Mouse (Mus musculus) liver, embryonic 16.5 days (tissue): ENCODE measurements at regions not wholly inside any gene's neighbourhood (a gene's known extent, or its start where the extent isn't known, plus 50 kb on each side); places are given as distances from the start of the nearest gene placed in this dataset.
A peak's percentile ranks its signal among the peaks of the same experiment; 100 is the strongest.

ENCODE experiments used
- ATAC-seq: fragments of 200-750 bp; cut with Nextera tagmentation; 2 replicates; pipeline ENCODE4 v1.8.0; 2017; ENCODE audit warnings: low read depth, mild to moderate bottlenecking, moderate number of reproducible peaks, moderate library complexity
- H3K27ac ChIP-seq: fragments of 300-500 bp; sonication (generic); 2 replicates; pipeline ENCODE4 v1.5.1; 2014; ENCODE audit warnings: mild to moderate bottlenecking, low read length
- H3K27me3 ChIP-seq: fragments of 300-500 bp; sonication (generic); 2 replicates; pipeline ENCODE4 v1.6.1; 2014; ENCODE audit warnings: low read depth, low read length, mixed read lengths; ENCODE audit not compliant: control insufficient read depth, insufficient read depth
- H3K36me3 ChIP-seq: fragments of 300-500 bp; sonication (generic); 2 replicates; pipeline ENCODE4 v1.6.1; 2014; ENCODE audit warnings: mild to moderate bottlenecking; ENCODE audit not compliant: control insufficient read depth, insufficient read depth
- H3K4me1 ChIP-seq: fragments of 300-500 bp; sonication (generic); 2 replicates; pipeline ENCODE4 v1.6.1; 2014; ENCODE audit warnings: low read depth, low read length, mixed read lengths; ENCODE audit not compliant: control insufficient read depth
- H3K4me2 ChIP-seq: fragments of 300-500 bp; sonication (generic); 2 replicates; pipeline ENCODE4 v1.6.1; 2014; ENCODE audit warnings: low read depth, low read length, mixed read lengths
- H3K4me3 ChIP-seq: fragments of 300-500 bp; sonication (generic); 2 replicates; pipeline ENCODE4 v1.5.1; 2014; ENCODE audit warnings: low read depth, mild to moderate bottlenecking, low read length
- H3K9ac ChIP-seq: fragments of 300-500 bp; sonication (generic); 2 replicates; pipeline ENCODE4 v1.6.1; 2014; ENCODE audit warnings: low read depth, low read length
- H3K9me3 ChIP-seq: fragments of 300-500 bp; sonication (generic); replicated peaks from 2 replicates; pipeline ENCODE4 v1.6.1; 2016; ENCODE audit warnings: low read length; ENCODE audit not compliant: control insufficient read depth
- WGBS: fragments of 180-500 bp; shearing (Covaris S2); extraction: QIAGEN DNeasy Blood & Tissue Kit; methylation state at CpG from one replicate; pipeline ENCODE4 v1.1.7; 2014; ENCODE audit not compliant: insufficient replicate concordance; 5-methylcytosine and 5-hydroxymethylcytosine counted together

GRCm38 (mm10) chr4:55475409-55475808 is 56.9 kb downstream of the Klf4 start:
- H3K27ac ChIP-seq = no peak overlapping the region
- H3K9me3 ChIP-seq = no peaks in the 10 kb centered on the region
- H3K36me3 ChIP-seq = no peaks in the 10 kb centered on the region
- H3K4me2 ChIP-seq = no peak overlapping the region
- no peak for ATAC-seq
- 56% methylated on average over 3 of the region's 3 CpGs for WGBS
- no peak overlapping the region for H3K4me3 ChIP-seq
- no peak overlapping the region for H3K9ac ChIP-seq
- no peaks in the 10 kb centered on the region for H3K4me1 ChIP-seq
- H3K27me3 ChIP-seq = no peaks in the 10 kb centered on the region

- WGBS = 72% methylated on average over 16 of the region's 16 CpGs
- H3K9me3 ChIP-seq = no peaks in the 10 kb centered on the region
- H3K27ac ChIP-seq = no peak overlapping the region
- no peak for ATAC-seq
- no peak overlapping the region for H3K9ac ChIP-seq
- H3K4me1 ChIP-seq = no peaks in the 10 kb centered on the region
- no peak overlapping the region for H3K4me3 ChIP-seq
- no peaks in the 10 kb centered on the region for H3K27me3 ChIP-seq
- H3K36me3 ChIP-seq = no peaks in the 10 kb centered on the region
- no peak overlapping the region for H3K4me2 ChIP-seq
These were observed 58.0 kb downstream of the Klf4 start for GRCm38 (mm10) chr4:55474044-55474788.

GRCm38 (mm10) chr4:55472649-55473048 is 59.6 kb downstream of the Klf4 start:
- Histone ChIP-seq H3K4me1 (no peaks in the 10 kb centered on the region), H3K27ac (no peak overlapping the region), H3K36me3 (no peaks in the 10 kb centered on the region), H3K27me3 (no peaks in the 10 kb centered on the region), H3K4me2 (no peak overlapping the region), H3K9me3 (no peaks in the 10 kb centered on the region), H3K4me3 (no peak overlapping the region), H3K9ac (no peak overlapping the region)
- WGBS = 25% methylated on average over 2 of the region's 2 CpGs
- ATAC-seq = peak; percentile 13; the same call in 1 of the 2 replicates

- no peak overlapping the region for H3K9ac ChIP-seq
- H3K4me3 ChIP-seq = no peak overlapping the region
- WGBS = 47% methylated on average over 13 of the region's 13 CpGs
- no peak overlapping the region for H3K27ac ChIP-seq
- no peak overlapping the region for H3K4me2 ChIP-seq
- no peaks in the 10 kb centered on the region for H3K9me3 ChIP-seq
- H3K27me3 ChIP-seq = no peaks in the 10 kb centered on the region
- ATAC-seq = no peak
- H3K4me1 ChIP-seq = no peaks in the 10 kb centered on the region
- no peaks in the 10 kb centered on the region for H3K36me3 ChIP-seq
These were observed 61.2 kb downstream of the Klf4 start for GRCm38 (mm10) chr4:55470779-55471663.

GRCm38 (mm10) chr4:55464192-55464591 is 68.1 kb downstream of the Klf4 start:
- Histone ChIP-seq H3K27me3 (no peaks in the 10 kb centered on the region), H3K4me3 (no peak overlapping the region), H3K36me3 (no peaks in the 10 kb centered on the region), H3K4me1 (no peaks in the 10 kb centered on the region), H3K27ac (no peak overlapping the region), H3K9ac (no peak overlapping the region), H3K4me2 (no peak overlapping the region), H3K9me3 (no peaks in the 10 kb centered on the region)
- WGBS = 18% methylated on average over 8 of the region's 8 CpGs
- ATAC-seq = no peak

- H3K9me3 ChIP-seq = no peaks in the 10 kb centered on the region
- no peak for ATAC-seq
These were observed 70.3 kb downstream of the Klf4 start for GRCm38 (mm10) chr4:55461927-55462326.

GRCm38 (mm10) chr4:55453902-55454301 is 78.4 kb downstream of the Klf4 start:
- H3K27me3 ChIP-seq = no peaks in the 10 kb centered on the region
- no peak for ATAC-seq
- WGBS = 61% methylated on average over 5 of the region's 5 CpGs

More at GRCm38 (mm10) chr4:55461927-55462326, 70.3 kb downstream of the Klf4 start:
- Histone ChIP-seq H3K27ac (no peak overlapping the region), H3K4me1 (no peaks in the 10 kb centered on the region), H3K9ac (no peak overlapping the region), H3K36me3 (no peaks in the 10 kb centered on the region), H3K27me3 (no peaks in the 10 kb centered on the region), H3K4me2 (no peak overlapping the region), H3K4me3 (no peak overlapping the region)
- WGBS = 57% methylated on average over 5 of the region's 5 CpGs

GRCm38 (mm10) chr4:55452546-55452945 is 79.7 kb downstream of the Klf4 start:
- Histone ChIP-seq H3K4me2 (no peak overlapping the region), H3K4me3 (no peak overlapping the region), H3K36me3 (no peaks in the 10 kb centered on the region), H3K4me1 (no peaks in the 10 kb centered on the region), H3K27me3 (no peaks in the 10 kb centered on the region), H3K9me3 (no peaks in the 10 kb centered on the region), H3K9ac (no peak overlapping the region), H3K27ac (no peak overlapping the region)
- ATAC-seq = no peak
- WGBS = 75% methylated on average over 6 of the region's 6 CpGs

More at GRCm38 (mm10) chr4:55453902-55454301, 78.4 kb downstream of the Klf4 start:
- no peak overlapping the region for H3K9ac ChIP-seq
- H3K4me1 ChIP-seq = no peaks in the 10 kb centered on the region
- H3K36me3 ChIP-seq = no peaks in the 10 kb centered on the region
- no peak overlapping the region for H3K4me3 ChIP-seq
- no peak overlapping the region for H3K27ac ChIP-seq
- H3K9me3 ChIP-seq = no peaks in the 10 kb centered on the region
- H3K4me2 ChIP-seq = no peak overlapping the region

GRCm38 (mm10) chr4:55451711-55452110 is 80.6 kb downstream of the Klf4 start:
- Histone ChIP-seq H3K4me1 (no peaks in the 10 kb centered on the region), H3K36me3 (no peaks in the 10 kb centered on the region), H3K9ac (no peak overlapping the region), H3K4me2 (no peak overlapping the region), H3K9me3 (no peaks in the 10 kb centered on the region), H3K27me3 (no peaks in the 10 kb centered on the region), H3K27ac (no peak overlapping the region), H3K4me3 (no peak overlapping the region)
- ATAC-seq = no peak
- 70% methylated on average over 2 of the region's 2 CpGs for WGBS
